Mouse (Mus musculus): ENCODE data around the gene Apobec2. TPM values are rescaled to one million over a fixed set of nuclear protein-coding genes. Genes with fewer than 3 reads are reported as not detected.

The Apobec2 gene
- total RNA-seq, 2 experiments from 2014 or later, result 15.9 to 51.1 TPM

DNA sequence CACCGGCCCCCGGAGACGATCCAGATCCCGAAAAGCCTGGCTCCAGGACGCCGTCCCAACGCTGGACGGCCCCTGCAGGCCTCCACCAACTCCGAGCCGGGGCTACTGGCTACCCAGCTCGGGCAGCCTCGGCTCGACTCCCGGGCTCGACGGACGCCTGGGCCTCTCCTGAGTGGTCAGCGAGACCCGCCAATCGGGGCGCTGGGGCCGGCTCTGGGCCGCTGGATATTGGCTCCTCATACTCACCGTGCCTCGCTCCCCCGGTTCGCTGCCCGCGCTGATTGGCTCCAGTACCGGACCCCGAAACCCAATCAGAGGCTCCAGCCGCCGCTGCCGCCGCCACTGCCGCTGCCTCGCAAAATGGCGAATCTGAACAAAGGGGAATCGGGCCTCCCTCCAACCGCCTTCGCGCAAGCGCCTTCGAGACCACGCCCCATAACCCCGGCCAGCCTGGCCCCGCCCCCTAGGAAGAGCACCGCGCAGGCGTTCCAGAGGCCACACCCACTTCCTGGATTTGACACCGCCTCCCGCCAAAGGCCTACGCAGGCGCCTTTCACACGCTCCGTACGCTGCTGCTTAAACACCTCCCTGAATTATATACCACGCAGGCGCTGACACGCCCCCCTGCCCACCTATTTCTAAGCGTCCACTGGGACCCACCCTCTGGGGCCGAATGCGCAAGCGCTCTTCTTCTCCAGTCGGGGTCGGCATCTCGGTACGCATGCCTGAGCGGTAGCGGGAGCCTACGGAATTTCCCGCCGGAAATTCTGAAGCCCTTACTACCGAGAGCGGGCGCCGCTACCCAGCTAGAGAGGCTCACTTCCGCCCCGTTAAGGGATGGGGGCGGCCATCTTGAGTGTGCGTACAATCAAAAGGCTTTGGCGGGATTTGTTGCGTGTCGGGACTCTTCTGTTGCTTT lies 23.1 kb downstream of the Apobec2 start, which contains the start of the genes Nfya and Oard1:
TSS of gene Nfya (minus strand) at position 527 of the 919 bp plus-strand sequence.
TSS of gene Oard1 (plus strand) at position 635 of the 919 bp plus-strand sequence.
- peak; percentile 100 for DNase-seq

DNA sequence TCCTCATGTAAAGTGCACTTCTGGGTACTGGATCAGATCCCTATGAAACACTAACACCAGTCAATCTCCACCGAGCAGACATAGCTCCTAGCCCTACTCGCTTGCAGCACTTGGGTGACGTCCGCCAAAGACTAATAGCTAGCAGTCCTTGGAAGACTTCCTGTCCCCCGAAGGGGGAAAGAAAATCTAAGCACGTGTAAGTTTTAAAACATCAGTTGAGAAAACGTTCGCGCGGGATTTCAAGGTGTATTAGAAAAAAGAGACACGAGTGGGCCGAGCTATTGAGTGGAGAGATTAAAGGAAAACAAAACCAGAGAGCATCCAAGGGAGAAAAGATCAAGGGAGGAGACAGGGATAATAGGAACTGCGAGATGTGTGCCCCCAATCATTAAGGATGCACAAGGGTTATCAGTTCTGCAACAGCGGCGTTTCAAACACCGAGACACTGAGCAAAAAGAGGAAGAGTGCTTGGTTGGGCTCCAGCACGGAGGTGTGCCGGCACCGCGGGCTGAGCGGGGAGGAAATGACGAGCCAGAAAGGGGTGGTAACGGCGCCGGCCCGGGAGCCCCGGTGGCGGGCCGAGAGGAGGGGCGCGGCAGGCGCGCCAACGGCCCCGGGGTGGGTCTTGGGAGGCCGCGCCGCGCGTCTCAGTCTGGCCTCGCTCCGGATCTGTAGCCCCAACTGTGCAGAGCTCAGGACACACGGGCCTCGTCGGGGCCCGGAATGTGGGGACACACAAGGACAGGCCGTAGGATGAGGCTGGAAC lies 24.0 kb downstream of the Apobec2 start:
- peak; percentile 84 for DNase-seq

DNA sequence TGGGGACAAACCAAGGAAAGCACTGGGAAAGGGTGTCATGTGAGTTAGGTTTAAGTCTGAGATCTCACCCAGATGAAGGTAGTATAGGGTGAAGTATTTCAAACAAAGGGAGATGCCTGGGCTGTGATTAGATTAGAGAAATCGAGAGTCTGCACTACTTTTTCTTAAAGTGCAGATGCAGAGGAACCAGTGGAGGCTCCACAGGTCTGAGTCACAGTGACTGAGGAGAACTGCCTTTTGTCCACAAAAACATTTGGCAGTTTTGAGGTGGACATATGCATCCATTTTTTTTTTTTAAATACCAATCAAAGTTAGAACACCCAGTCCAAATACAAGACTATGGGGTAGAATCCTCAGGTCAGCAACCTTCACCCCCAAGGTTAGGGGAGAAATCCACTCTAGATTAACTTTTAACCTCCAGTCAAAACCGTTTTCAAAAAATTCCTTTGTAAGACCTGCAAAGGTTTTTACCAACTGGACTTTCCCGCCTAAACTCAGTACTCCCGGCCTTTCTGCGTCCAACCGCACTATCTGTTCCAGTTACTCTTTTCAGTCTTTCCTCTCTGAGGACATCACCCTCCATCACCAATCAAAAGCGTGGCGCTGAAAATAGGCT lies 24.7 kb downstream of the Apobec2 start:
- no peak for DNase-seq

DNA sequence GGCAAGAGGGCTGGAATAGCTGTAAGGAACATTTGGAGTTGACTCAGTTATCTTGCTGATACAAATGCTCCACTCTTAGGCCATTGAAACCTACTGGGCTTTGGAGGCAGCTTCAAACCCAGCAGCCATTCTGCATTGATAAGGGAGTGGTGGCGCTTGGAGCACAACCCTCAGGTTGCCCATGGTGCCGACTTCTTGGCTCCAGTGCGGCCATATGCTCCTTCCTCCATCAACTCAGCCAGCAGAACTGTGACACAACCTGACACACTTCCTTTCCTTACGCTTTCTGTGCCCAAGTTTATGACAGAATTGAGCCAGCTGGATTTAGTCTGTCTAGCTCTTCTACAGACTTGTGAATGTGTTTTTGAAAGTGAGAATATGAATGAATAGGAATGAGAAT lies 25.6 kb downstream of the Apobec2 start:
- DNase-seq, result no peak

DNA sequence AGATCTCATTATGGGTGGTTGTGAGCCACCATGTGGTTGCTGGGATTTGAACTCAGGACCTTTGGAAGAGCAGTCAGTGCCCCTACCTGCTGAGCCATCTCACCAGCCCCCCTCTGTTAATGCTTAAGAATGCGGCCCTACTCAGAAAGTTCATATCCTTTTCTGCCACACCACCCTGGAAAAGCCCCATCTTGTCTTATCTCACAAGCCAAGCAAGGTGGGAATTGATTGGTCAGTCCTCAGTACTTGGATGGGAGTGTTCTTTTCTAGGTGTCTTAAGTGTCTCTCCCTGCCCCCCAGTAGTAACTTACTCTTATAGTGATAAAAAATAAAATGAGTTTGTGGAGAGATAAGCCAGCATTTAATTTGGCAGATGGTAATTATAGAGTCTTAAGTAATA lies 28.0 kb downstream of the Apobec2 start:
- no peak for DNase-seq

DNA sequence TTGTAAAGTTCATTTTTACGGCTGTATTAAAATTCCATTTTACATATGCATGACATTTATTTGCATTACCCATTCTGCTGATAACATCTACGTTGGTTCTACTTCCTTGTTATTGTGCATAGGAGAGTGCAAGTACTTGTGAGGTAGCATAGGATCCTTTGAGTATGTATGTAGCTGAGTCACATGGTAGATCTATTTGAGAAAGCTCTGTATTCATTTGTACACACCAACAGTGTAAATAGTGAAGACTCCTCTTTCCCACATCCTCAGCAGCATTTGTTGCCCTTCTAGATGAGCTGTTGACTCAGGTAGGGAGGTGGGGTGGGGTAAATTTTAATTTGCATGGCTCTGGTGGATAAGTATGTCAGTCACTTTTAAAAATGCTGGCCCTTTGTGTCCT lies 28.9 kb downstream of the Apobec2 start:
- no peak for DNase-seq

DNA sequence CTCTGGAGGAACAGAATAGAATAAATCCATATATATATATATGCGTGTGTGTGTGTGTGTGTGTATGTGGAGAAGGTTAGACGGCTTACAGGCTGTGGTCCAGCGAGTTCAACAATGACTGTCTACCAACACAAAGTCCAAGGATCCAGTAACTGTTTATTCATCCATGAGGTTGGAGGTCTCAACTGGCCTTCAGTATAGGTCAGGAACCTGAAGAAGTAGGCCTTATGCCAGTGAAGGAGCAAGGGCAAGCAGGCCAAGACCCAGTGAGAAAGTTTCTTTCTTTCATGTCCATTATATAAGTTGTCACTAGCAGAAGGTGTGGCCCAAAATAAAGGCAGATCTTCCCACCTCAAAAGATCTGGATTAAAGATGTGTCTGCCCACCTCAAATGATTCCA lies 30.0 kb downstream of the Apobec2 start:
- DNase-seq, result no peak

DNA sequence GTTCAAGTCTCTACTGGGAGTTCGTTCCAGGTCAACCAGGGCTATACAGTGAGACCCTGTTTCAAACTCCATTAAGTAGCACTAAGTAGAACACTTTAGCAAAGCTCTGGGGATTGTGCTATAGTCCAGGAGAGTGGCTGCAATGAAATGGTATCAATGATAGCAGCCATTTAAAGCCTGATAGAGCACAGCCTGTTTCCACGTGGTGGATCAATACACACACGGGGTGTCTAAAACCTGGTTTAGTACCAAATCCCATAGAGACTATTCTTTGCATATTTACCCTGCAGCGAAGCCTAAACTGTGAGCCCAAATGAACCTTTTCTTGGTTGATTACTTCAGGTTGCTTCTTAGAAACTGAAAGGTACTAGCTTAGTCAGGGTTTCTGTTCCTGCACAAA lies 31.0 kb downstream of the Apobec2 start:
- DNase-seq, result no peak

DNA sequence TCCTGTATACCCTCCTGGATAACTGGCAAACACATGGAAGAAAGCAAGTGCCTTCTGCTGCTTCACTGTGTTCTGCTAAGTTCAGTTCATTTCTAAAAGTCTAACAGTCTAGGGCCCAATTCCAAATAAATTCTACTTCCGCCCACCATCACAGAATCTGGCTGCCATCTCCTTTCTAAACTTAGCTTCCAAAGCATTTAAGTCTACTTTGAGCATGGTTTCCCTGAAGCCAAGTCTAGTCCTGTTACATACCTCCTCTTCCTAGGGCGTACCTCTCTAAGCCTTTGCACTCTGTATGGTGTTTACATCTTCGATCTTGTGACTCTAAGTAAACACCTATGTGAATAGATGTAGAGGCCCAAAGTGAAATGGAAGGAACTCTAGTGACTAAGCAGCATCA lies 40.1 kb downstream of the Apobec2 start:
- DNase-seq, result no peak

DNA sequence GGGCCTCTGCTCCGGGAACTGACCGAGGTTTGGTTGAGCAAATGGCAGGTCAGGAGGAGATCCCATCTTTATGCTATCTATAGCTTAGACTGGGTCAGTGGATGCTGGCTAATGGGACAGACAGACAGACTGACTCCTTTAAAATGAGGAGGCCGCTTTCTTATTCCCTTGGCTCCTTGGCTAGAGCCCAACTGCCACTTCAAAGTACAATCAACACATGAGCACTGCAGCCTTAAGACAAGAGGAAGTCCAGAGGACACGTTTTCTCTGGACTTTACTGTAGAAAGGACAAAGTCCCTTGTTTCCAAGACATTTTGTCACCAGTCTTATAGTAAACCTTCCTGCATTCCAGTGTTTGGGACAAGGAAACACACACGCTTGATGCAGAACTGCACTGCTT lies 41.3 kb downstream of the Apobec2 start:
- DNase-seq, result no peak

DNA sequence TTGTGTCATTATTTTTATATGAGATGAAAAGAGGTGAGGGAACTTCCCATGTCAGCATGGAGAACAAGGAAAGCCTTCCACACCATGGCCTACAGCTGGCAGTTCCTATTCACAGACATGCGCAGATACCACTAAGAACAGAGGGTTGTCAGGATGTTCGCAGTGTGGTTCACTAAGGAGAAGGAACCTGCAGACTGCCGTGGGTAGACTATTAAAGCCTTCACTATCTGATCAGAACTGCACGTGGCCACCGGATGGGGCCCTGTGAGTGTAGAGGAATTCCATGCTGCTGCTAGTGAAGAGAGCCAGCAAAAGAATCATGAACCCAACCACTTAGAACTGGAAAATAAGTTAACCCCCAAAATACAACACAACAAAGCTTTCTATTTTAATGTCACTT lies 43.3 kb downstream of the Apobec2 start:
- DNase-seq, result no peak

DNA sequence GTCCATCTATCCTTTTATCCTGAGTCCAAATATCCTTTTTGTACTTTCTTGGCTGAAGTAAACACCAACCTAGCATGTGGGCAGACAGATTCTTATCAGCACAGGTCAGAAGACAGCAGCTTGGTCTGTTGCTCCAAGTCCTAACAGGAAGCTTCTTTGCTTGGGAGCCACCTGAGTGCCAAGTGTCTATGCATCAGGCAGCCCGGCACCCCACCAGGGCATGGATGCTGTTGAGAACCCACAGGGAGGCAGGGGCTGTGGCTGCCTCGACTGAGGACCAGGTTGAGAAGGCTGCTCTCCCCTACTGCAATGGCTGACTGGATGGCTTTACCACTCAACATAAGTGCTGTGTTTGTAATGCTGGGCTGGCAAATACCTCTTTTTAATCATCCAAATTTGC lies 44.1 kb downstream of the Apobec2 start:
- DNase-seq, result no peak

DNA sequence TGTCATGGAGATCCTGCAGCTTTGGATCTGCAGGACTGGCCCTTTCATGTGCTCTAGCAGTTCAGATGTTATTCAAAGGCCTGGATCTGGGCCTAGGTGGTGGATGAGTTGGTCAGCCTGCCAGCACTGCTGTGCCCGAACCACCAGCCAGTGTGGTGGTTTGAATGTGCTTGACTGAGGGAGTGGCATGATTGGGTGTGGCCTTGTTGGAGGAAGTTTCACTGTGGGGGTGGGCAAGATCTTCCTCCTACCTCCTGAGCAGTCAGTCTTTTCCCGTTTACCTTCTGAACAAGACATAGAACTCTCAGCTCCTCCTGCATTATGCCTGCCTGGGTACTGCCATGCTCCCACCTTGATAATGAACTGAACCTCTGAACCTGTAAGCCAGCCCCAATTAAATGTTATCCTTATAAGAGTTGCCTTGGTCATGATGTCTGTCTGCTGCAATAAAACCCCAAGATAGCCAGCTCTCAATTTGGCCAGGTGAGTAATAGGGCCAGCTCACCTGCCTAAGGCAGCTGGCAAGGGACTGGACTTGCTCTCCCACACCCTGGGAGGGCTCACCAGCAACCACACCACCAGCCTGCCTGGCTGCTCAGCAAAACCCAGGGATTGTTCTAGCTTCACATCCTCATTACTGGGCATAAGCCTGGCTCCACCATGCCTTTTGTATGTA lies 46.8 kb downstream of the Apobec2 start:
- DNase-seq, result no peak

DNA sequence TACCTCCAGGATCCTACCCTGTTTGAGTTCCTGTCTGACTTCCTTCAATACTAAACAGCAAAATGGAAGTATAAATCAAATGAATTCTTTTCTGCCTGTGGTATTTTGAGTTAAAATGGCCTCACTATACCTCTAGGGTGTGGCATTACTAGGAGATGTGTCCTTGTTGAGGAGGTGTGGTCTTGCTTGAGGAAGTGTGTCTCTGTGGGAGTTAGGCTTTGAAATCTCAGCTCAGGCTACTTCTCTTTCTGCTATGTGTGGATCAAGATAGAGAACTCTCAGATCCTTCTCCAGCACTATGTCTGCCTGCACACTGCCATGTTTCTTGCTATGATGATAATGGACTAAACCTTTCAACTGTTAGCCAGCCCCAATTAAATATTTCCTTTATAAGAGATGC lies 53.7 kb downstream of the Apobec2 start:
- DNase-seq, result no peak

DNA sequence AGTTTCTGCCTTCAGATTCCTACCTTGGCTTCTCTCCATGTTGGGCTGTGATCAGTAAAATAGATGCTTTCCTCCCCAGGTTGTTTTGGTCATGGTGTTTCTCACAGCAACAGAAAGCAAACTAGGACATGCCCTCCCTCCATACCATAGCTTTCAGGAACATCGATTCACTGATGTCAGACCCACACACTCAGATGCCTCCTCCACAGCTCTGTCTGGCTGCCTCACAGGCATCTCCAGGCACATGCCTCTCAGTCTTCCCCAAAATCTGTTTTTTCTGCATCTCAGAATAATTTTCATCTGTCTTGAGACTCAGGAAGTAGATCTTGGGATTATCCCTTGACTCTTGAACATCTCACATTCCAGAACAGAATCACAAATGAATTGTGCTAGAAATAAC lies 56.6 kb downstream of the Apobec2 start:
- no peak for DNase-seq

DNA sequence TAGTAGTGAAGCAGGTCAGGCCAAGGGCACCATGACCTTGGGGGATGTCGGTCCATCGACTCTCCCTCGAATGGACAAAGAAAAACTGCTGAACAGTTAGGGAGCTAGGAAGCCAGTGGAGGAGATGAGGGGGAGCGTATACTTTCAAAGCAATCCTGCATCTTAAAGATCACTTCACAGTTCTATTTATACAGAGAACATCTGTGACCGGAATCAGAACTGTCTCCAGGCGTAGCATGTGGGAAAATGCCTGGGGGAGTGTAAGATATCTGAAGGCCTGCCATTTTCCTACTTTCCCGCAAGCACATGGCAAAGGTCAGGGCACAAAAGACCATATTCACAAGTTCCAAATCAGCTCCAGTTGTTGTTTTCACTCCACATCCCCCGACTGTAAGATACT lies 59.7 kb downstream of the Apobec2 start:
- no peak for DNase-seq

DNA sequence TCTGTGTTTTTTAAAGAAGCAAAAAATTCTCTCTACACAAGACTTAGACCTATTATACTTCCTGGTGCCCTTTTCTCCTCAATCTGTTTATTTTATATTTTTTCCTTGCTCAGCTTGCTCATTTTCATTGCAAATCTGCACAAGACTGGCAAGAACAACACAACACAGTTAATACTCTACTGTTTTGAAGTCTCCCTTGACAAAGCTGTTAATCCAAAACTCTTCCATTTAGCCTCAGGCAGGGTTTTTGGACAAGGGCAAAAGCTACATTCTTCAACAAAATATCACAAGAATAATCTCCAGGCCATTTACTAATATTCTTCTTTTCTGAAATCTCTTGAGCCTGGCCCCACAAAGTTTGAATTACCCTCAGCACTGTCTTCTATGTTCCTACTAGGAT lies 61.1 kb downstream of the Apobec2 start:
- no peak for DNase-seq

Other genes with a start within 250 kb of the Apobec2 start
- gene Trem1, start 200.2 kb downstream of the Apobec2 start, total RNA-seq (2021), result under 1 TPM; 0.09 to 0.42 TPM
- gene Trem3, start 185.2 kb downstream of the Apobec2 start, total RNA-seq (2021), result under 1 TPM; 0.70 to 0.72 TPM
- gene Treml4, start 168.6 kb downstream of the Apobec2 start, total RNA-seq (2021), result 1 to 10 TPM; 1.4 to 2.2 TPM
- 1 to 10 TPM; 1.5 to 2.0 TPM for gene Treml2, start 133.4 kb downstream of the Apobec2 start, total RNA-seq (2021)
- under 1 TPM; 0.66 to 0.79 TPM for gene B430306N03Rik, start 116.8 kb downstream of the Apobec2 start, total RNA-seq (2021)
- 1 to 10 TPM; 1.2 to 1.9 TPM for gene Trem2, start 86.5 kb downstream of the Apobec2 start, total RNA-seq (2021)
- under 1 TPM; 0.48 TPM for gene Treml1, start 73.0 kb downstream of the Apobec2 start, total RNA-seq (2021)
- gene Nfya, start 23.0 kb downstream of the Apobec2 start, total RNA-seq (2021), result 10 to 100 TPM; 31.0 to 31.3 TPM
- gene Oard1, start 22.9 kb downstream of the Apobec2 start, total RNA-seq (2021), result 10 to 100 TPM; 19.1 to 22.8 TPM
- gene Tspo2, start 18.6 kb upstream of the Apobec2 start, total RNA-seq (2021), result 1 to 10 TPM; 1.5 to 2.1 TPM
- under 1 TPM in 1 of 2 experiments, not detected in 1; 0.21 TPM for gene Unc5cl, start 22.0 kb upstream of the Apobec2 start, total RNA-seq (2021)

Data from adrenal gland, postnatal 10 days (tissue).